9 mouse cellular contexts compared by ENCODE assay signal in the genomic region with DNA sequence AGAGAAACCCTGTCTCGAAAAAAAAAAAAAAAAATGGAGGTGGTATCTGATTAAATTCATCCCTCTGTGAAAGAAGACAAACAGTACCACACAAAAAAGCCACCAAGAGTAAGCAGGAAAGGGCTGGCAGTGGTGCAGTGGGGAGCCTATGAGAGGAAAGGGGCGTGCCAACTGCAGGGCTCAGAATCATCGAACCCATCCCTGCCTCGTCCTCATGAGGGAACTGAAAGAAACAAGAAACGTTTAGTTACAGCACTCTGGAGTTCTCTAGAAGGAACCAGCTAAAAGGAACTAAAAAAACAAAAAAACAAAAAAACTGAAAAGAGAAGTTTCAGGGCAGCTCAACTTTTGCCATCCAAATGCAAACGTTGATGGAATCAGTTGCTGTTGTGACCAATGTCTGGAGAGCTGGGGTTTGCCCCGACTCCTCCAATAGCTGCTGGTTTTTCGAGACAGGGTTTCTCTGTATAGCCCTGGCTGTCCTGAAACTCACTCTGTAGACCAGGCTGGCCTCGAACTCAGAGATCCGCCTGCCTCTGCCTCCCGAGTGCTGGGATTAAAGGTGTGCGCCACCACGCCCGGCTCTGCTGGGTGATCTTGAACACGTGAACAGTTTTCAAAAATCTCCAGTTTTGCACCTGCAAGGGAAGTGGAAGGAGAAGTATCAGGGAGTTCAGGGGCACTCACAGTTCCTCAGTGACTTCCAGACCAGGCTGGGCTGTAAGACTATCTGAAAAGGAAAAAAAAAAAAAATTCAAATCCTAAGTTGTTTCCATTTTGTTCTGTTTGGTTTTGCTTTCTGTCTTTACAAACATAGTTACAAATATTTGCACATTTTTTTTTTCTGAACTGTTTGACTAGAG. TPM values are rescaled to one million over a fixed set of nuclear protein-coding genes. Genes with fewer than 3 reads are reported as not detected.
DNase-seq lines count a peak whose midpoint lies in the region; ATAC-seq and TF ChIP-seq lines count a peak whose summit lies in the region.
"Had no signal": no experiment of that assay in that cellular context is flagged by ENCODE, and none has a peak within 500 bp of the region (broad histone marks: within the 10 kb centered on the region; RNA-seq: fewer than 3 reads in every experiment).

No protein-coding gene starts in this region.

- H3K36me3 ChIP-seq in heart, embryonic 11.5 days (ENCODE audit: control insufficient read depth, insufficient read depth, low read length) = no peaks in the 10 kb centered on the region

- TF ChIP-seq POLR2A in bone marrow macrophage, adult 2 months (IDR thresholded peaks at IDR 0.05; ENCODE audit: borderline replicate concordance, low read depth, low read length) = no peak

- intact Hi-C loops in left cerebral cortex, postnatal 10 days (cut with DNase I) = no loop called here

- H3K27me3 ChIP-seq in heart, embryonic 11.5 days (ENCODE audit: control insufficient read depth, insufficient read depth, low read length) = no peaks in the 10 kb centered on the region

- ATAC-seq in heart, embryonic 11.5 days (replicated peaks; ENCODE audit: insufficient number of reproducible peaks, low FRiP score, low TSS enrichment) = no peak

- H3K4me1 ChIP-seq in heart, embryonic 11.5 days (ENCODE audit: control insufficient read depth, insufficient read depth, low read length) = no peaks in the 10 kb centered on the region
- H3K4me1 ChIP-seq in bone marrow macrophage, adult 2 months (ENCODE audit: control insufficient read depth, insufficient read depth, low read length) = peaks cover 12% of the 10 kb centered on the region

- H3K27ac ChIP-seq in heart, embryonic 11.5 days (ENCODE audit: low read depth, low read length) = no peak overlapping the region
- peak overlapping the region; percentile 84 for H3K27ac ChIP-seq in bone marrow macrophage, adult 2 months (ENCODE audit: insufficient read depth, low read depth, low read length)

- TF ChIP-seq CTCF in bone marrow macrophage, adult 2 months (IDR thresholded peaks at IDR 0.05; ENCODE audit: low read depth, low read length) = no peak

- peak; percentile 41 for DNase-seq in heart, adult 8-10 months (ENCODE audit: low spot score)
- peak; percentile 39 to 63 for DNase-seq in lung, postnatal 4 days
- peak; percentile 22 for DNase-seq in telencephalon, adult 2 months (ENCODE audit: low read depth, low spot score)
- DNase-seq in left cerebral cortex, postnatal 10 days (ENCODE audit: extremely low spot score in 1 of 2, low spot score in 2 of 2) = no peak
- no peak for DNase-seq in adrenal gland, postnatal 4 days (ENCODE audit: low spot score in 2 of 2)
- DNase-seq in adipocyte (ENCODE audit: low spot score) = no peak
- DNase-seq: midbrain, embryonic 14.5 days had no signal

- no peaks in the 10 kb centered on the region for H3K9me3 ChIP-seq in heart, embryonic 11.5 days (replicated peaks; ENCODE audit: control insufficient read depth, low read length)

- 70% methylated on average over 15 of the region's 15 CpGs for WGBS in heart, embryonic 11.5 days (ENCODE audit: insufficient replicate concordance)

- H3K4me2 ChIP-seq in heart, embryonic 11.5 days = no peak overlapping the region

- H3K4me3 ChIP-seq in heart, embryonic 11.5 days (ENCODE audit: low read depth, low read length) = no peak overlapping the region
- H3K4me3 ChIP-seq in bone marrow macrophage, adult 2 months (ENCODE audit: insufficient read depth, low read length) = peak overlapping the region; percentile 25

- no peak overlapping the region for H3K9ac ChIP-seq in heart, embryonic 11.5 days (ENCODE audit: low read depth, low read length)

RNA-seq across cellular contexts. Expression of a gene that starts 48.1 kb away (rescaled TPM):
- total RNA-seq in heart, adult 8-10 months (2022) = 10 to 100 TPM; 35.4 to 40.0 (median 37.0) TPM
- polyA plus RNA-seq in heart, embryonic 11.5 days (2014; fragmentation: Nextera tagmentation; extraction: Ambion mirVana) = 26.7 and 34.2 TPM in 2 replicates
- polyA plus RNA-seq in bone marrow macrophage, adult 2 months (2012; ENCODE audit: insufficient read depth, insufficient read length, missing spikeins) = 58.7 and 61.1 TPM in 2 replicates
- total RNA-seq in left cerebral cortex, postnatal 10 days (2021) = 10 to 100 TPM; 76.0 to 76.8 TPM
- 10 to 100 TPM; 77.3 to 89.1 TPM for total RNA-seq in adrenal gland, postnatal 4 days (2021)

Comparison
In these comparisons a context has a peak if more than half of its experiments do, and no peak if none do; other contexts are left out.
1. DNase-seq: peak in heart, adult 8-10 months (single experiment), lung, postnatal 4 days (2 of 2) and telencephalon, adult 2 months (single experiment); none in left cerebral cortex, postnatal 10 days (0 of 2), adrenal gland, postnatal 4 days (0 of 2) and adipocyte (single experiment).